Mouse (Mus musculus) brain, adult 2 months (tissue): ENCODE measurements around the gene Olfr859.
"Not testable (repeated sequence)": the region's sequence is repeated elsewhere in the genome, so short reads cannot be mapped to it uniquely, and the experiment has no call there.

Experiments
- DNase-seq: peaks from one replicate; pipeline ENCODE4 v3.0.0; 2011; ENCODE audit warnings: low read depth, low spot score

The Olfr859 gene

DNA sequence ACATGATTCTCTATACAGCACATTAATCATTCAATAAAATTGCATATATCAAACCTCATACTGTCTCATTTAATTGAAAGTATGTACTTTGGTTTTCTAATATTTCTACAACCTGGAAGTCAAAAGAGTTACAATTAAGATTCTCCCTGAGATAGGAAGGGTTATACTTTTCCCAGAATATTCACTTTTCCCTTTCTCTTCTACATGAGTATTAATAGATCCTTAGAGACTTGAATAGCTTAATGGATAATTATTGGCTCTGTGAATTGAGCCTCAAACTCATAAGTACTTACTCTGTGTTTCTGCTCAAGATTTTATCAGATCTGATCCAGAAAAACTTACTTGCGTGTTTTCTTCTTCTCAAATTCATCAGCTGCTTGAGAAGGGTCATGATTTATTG lies at the start of gene Olfr859:
Gene Olfr859 (plus strand): TSS at position 301 of the 400 bp plus-strand sequence.
- DNase-seq = not testable (repeated sequence)

DNA sequence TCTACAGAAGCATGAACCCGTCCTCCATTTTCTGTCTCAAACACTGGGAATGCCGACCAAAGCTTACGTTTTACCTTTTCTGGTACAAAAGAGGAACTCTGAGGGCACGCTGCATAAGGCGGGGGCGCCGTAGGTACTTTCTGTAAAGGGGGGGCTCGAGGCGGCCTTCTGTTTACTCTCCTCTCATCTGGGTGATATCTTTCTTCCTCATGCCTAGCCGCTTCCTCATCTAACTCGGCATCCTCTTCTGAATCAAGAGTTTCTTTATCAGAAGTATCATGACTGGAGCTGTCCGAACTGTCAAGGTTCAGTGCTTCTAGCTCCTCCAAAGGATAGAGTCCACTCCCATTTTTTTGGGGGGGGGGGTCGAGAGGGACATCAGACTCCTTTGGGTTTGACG lies 35.6 kb upstream of the Olfr859 start:
- DNase-seq = no peak

DNA sequence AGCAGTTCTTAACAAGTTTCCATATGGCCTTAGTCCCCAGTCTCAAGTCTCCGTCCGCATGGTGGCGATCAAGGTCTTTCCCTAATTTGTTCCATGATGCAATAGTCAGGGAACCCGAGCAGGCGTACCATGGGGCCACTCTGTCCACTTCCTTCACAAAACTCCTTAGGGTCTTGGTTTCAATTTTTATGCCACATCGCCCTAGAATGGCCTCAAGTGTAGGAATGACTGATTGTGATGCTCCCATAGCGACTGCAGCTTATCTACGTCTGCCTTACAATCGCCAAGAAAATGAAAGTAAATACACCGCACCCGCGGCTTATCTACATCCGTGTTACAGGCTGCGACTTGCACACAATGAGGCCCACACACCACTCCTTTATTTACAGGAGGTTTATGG lies 35.0 kb upstream of the Olfr859 start:
- DNase-seq = no peak

DNA sequence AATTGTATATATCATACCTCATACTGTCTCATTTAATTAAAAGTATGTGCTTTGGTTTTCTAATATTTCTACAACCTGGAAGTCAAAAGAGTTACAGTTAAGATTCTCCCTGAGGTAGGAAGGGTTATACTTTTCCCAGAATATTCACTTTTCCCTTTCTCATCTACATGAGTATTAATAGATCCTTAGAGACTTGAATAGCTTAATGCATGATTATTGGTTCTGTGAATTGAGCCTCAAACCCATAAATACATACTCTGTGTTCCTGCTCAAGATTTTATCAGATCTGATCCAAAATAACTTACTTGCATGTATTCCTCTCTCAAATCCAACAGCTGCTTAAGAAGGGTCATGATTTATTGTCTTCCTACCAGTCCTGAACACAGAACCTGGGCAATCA lies 24.7 kb upstream of the Olfr859 start, which contains the start of gene Olfr58:
Gene Olfr58 (plus strand): TSS at position 301 of the 400 bp plus-strand sequence.
- DNase-seq = no peak

DNA sequence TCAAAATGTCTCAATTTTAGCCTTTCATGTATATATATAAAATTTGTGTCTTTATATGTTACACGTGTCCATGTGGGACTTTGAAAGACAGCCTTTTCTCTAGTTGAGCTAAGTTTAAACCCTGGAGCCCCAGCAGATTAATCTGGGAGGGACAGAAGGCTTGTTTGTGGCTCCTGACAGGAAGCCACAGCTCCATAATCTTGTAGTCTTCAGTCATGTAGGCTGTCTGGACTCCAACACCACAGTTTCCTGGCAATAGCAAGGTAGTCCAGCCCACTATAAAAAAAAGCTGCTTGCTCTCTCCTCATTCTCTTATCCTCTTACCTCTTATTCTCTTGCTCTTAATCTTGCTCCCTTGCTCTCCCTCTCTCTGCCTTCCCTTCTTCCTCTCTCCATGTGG lies 1.7 kb upstream of the Olfr859 start:
- DNase-seq = no peak

DNA sequence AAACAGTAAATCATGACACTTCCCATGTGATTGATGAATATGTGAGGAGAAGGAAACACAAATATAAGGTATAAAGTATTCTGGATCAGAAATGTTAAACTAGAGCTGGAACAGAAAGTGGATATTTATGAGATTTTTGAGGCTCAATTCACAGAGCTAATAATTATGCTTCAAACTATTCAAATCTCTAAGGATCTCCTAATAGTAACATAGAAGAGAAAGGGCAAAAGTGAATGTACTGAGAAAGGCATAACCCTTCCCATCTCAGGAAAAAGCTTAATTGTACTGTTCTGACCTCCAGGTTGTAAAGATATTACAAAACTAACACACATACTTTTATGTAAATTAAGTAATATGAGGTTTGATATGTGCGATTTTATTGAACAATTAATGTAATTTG lies 44.9 kb downstream of the Olfr859 start, which contains the start of gene Olfr860:
Gene Olfr860 (minus strand): TSS at position 101 of the 400 bp plus-strand sequence.
- DNase-seq = no peak
